Mouse (Mus musculus) ovary, adult 18-20 months (tissue): ENCODE results near the gene Gfral.
"Not testable (repeated sequence)": the region's sequence is repeated elsewhere in the genome, so short reads cannot be mapped to it uniquely, and the experiment has no call there.

Source experiments
- DNase-seq: peaks from one replicate; pipeline ENCODE4 v3.0.0; 2022; ENCODE audit warnings: low spot score, mixed read lengths

Gene Gfral

GRCm38 (mm10) chr9:76122888-76123287 lies 90.6 kb downstream of the Gfral start:
- DNase-seq, result not testable (repeated sequence)
